Comparison of ENCODE assay signal across 9 mouse cellular contexts in the genomic region with DNA sequence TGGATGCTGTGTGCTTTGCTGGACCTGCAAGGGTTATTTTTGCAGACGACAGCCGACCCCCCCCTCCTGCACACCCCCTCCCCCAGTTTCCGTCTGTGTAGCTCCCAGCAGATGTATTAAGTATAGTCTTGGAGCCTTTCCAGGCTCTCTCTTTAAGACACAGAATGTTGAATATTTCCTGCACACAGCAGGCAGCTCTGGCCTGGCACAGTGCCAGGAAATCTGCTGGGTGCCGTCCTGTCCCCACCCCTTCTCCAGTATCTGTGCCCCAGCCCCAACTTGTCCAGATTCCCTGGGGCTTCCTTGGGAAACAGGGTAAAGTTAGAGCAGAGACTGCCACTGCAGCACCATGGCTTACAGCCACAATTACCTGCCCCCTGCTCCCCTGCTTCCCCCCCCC.
A peak's percentile ranks its signal among the peaks of the same experiment; 100 is the strongest.
DNase-seq lines count a peak whose midpoint lies in the region; ATAC-seq and TF ChIP-seq lines count a peak whose summit lies in the region.
"Had no signal": no experiment of that assay in that cellular context is flagged by ENCODE, and none has a peak within 500 bp of the region (broad histone marks: within the 10 kb centered on the region; RNA-seq: fewer than 3 reads in every experiment).

No protein-coding gene starts in this region.

- peak; percentile 95 for ATAC-seq in embryonic facial prominence, embryonic 13.5 days (ENCODE audit: insufficient number of reproducible peaks, insufficient read depth, low FRiP score, low TSS enrichment, low read depth)
- ATAC-seq in heart, embryonic 11.5 days (replicated peaks; ENCODE audit: insufficient number of reproducible peaks, low FRiP score, low TSS enrichment), result peak; percentile 89
- ATAC-seq in kidney, postnatal 0 days (replicated peaks; ENCODE audit: low FRiP score, low read depth), result peak; percentile 75; the same call in 1 of the 2 replicates
- peak; percentile 96 for ATAC-seq in limb, embryonic 13.5 days (ENCODE audit: low FRiP score, low read depth)
- ATAC-seq in neural tube, embryonic 15.5 days (ENCODE audit: low FRiP score), result peak; percentile 79
- ATAC-seq in megakaryocyte-erythroid progenitor cell, adult 5-6 weeks (replicated peaks; ENCODE audit: low FRiP score, low TSS enrichment, poor library complexity, severe bottlenecking), result no peak

- H3K36me3 ChIP-seq in embryonic facial prominence, embryonic 13.5 days, result no peaks in the 10 kb centered on the region
- no peaks in the 10 kb centered on the region for H3K36me3 ChIP-seq in heart, embryonic 11.5 days (ENCODE audit: control insufficient read depth, insufficient read depth, low read length)
- no peaks in the 10 kb centered on the region for H3K36me3 ChIP-seq in kidney, postnatal 0 days (ENCODE audit: insufficient read depth, low read length)
- no peaks in the 10 kb centered on the region for H3K36me3 ChIP-seq in limb, embryonic 13.5 days
- H3K36me3 ChIP-seq in neural tube, embryonic 15.5 days, result no peaks in the 10 kb centered on the region

- peak; percentile 58 to 69 for DNase-seq in cerebellum, postnatal 10 days
- DNase-seq in cerebellum, adult 9-10 months, result no peak
- peak; percentile 88 for DNase-seq in kidney, postnatal 0 days (ENCODE audit: low spot score)

- H3K9me3 ChIP-seq in embryonic facial prominence, embryonic 13.5 days, result no peaks in the 10 kb centered on the region
- H3K9me3 ChIP-seq in heart, embryonic 11.5 days (replicated peaks; ENCODE audit: control insufficient read depth, low read length), result no peaks in the 10 kb centered on the region
- H3K9me3 ChIP-seq in kidney, postnatal 0 days (replicated peaks; ENCODE audit: low read length), result no peaks in the 10 kb centered on the region
- no peaks in the 10 kb centered on the region for H3K9me3 ChIP-seq in limb, embryonic 13.5 days
- no peaks in the 10 kb centered on the region for H3K9me3 ChIP-seq in neural tube, embryonic 15.5 days (replicated peaks)

- WGBS in embryonic facial prominence, embryonic 13.5 days, result 0% methylated on average over 4 of the region's 4 CpGs
- WGBS in heart, embryonic 11.5 days (ENCODE audit: insufficient replicate concordance), result 8% methylated on average over 4 of the region's 4 CpGs
- 0% methylated on average over 4 of the region's 4 CpGs for WGBS in kidney, postnatal 0 days
- WGBS in limb, embryonic 13.5 days, result 2% methylated on average over 4 of the region's 4 CpGs
- 10% methylated on average over 4 of the region's 4 CpGs for WGBS in neural tube, embryonic 15.5 days

- H3K4me1 ChIP-seq in embryonic facial prominence, embryonic 13.5 days, result peaks cover 48% of the 10 kb centered on the region
- peaks cover 24% of the 10 kb centered on the region for H3K4me1 ChIP-seq in heart, embryonic 11.5 days (ENCODE audit: control insufficient read depth, insufficient read depth, low read length)
- 0 out of 2 replicates have a peak, but pooled peaks cover 13% of the 10 kb centered on the region for H3K4me1 ChIP-seq in kidney, postnatal 0 days (replicated peaks; ENCODE audit: insufficient read depth, low read length)
- peaks cover 60% of the 10 kb centered on the region for H3K4me1 ChIP-seq in limb, embryonic 13.5 days
- H3K4me1 ChIP-seq in neural tube, embryonic 15.5 days, result peaks cover 36% of the 10 kb centered on the region

- H3K4me2 ChIP-seq in embryonic facial prominence, embryonic 13.5 days, result peak overlapping the region; percentile 43
- peak overlapping the region; percentile 43 for H3K4me2 ChIP-seq in heart, embryonic 11.5 days
- no peak overlapping the region for H3K4me2 ChIP-seq in kidney, postnatal 0 days (ENCODE audit: low read length)
- peak overlapping the region; percentile 43 for H3K4me2 ChIP-seq in limb, embryonic 13.5 days (replicated peaks)
- H3K4me2 ChIP-seq in neural tube, embryonic 15.5 days, result peak overlapping the region; percentile 26

- H3K27ac ChIP-seq in embryonic facial prominence, embryonic 13.5 days, result peak overlapping the region; percentile 97
- peak overlapping the region; percentile 80 for H3K27ac ChIP-seq in heart, embryonic 11.5 days (ENCODE audit: low read depth, low read length)
- H3K27ac ChIP-seq in kidney, postnatal 0 days, result peak overlapping the region; percentile 54; the same call in 1 of the 2 replicates
- peak overlapping the region; percentile 93 for H3K27ac ChIP-seq in limb, embryonic 13.5 days
- peak overlapping the region; percentile 79 for H3K27ac ChIP-seq in neural tube, embryonic 15.5 days (replicated peaks)

- peak overlapping the region; percentile 44; the same call in 1 of the 2 replicates for H3K9ac ChIP-seq in embryonic facial prominence, embryonic 13.5 days
- no peak overlapping the region for H3K9ac ChIP-seq in heart, embryonic 11.5 days (ENCODE audit: low read depth, low read length)
- H3K9ac ChIP-seq in kidney, postnatal 0 days (ENCODE audit: low read depth, low read length), result no peak overlapping the region
- H3K9ac ChIP-seq in limb, embryonic 13.5 days, result 0 out of 2 replicates have a peak overlapping the region, but pooled peaks have one; percentile 26
- H3K9ac ChIP-seq in neural tube, embryonic 15.5 days (replicated peaks), result 0 out of 2 replicates have a peak overlapping the region, but pooled peaks have one; percentile 7

- no peak for TF ChIP-seq CTCF in kidney, postnatal 0 days (IDR thresholded peaks at IDR 0.05; ENCODE audit: low read depth)

- no peak overlapping the region for H3K4me3 ChIP-seq in embryonic facial prominence, embryonic 13.5 days
- H3K4me3 ChIP-seq in heart, embryonic 11.5 days (ENCODE audit: low read depth, low read length), result no peak overlapping the region
- H3K4me3 ChIP-seq in kidney, postnatal 0 days (replicated peaks; ENCODE audit: low read depth, low read length), result no peak overlapping the region
- no peak overlapping the region for H3K4me3 ChIP-seq in limb, embryonic 13.5 days
- no peak overlapping the region for H3K4me3 ChIP-seq in neural tube, embryonic 15.5 days (replicated peaks)

- no peaks in the 10 kb centered on the region for H3K27me3 ChIP-seq in embryonic facial prominence, embryonic 13.5 days
- H3K27me3 ChIP-seq in heart, embryonic 11.5 days (ENCODE audit: control insufficient read depth, insufficient read depth, low read length), result no peaks in the 10 kb centered on the region
- H3K27me3 ChIP-seq in kidney, postnatal 0 days (ENCODE audit: insufficient read depth, low read length), result no peaks in the 10 kb centered on the region
- H3K27me3 ChIP-seq in limb, embryonic 13.5 days, result no peaks in the 10 kb centered on the region
- H3K27me3 ChIP-seq in neural tube, embryonic 15.5 days (replicated peaks), result no peaks in the 10 kb centered on the region
- H3K27me3 ChIP-seq: CH12.LX had no signal

Comparison
In these comparisons a context has a peak if more than half of its experiments do, and no peak if none do; other contexts are left out.
1. H3K9ac ChIP-seq: peak in embryonic facial prominence, embryonic 13.5 days (single experiment), limb, embryonic 13.5 days (single experiment) and neural tube, embryonic 15.5 days (single experiment); none in heart, embryonic 11.5 days (single experiment) and kidney, postnatal 0 days (single experiment).
2. Peak in every context shown above with its lines, with median percentiles within 50 percentile points of each other: H3K27ac ChIP-seq.